Mouse (Mus musculus) gastrocnemius, postnatal 25 days (tissue): ENCODE data around the gene 3425401B19Rik. TPM values are rescaled to one million over a fixed set of nuclear protein-coding genes. Genes with fewer than 3 reads are reported as not detected.
A peak's percentile ranks its signal among the peaks of the same experiment; 100 is the strongest.

Experiments
- DNase-seq: peaks from one replicate; pipeline ENCODE4 v3.0.0; 2022
- total RNA-seq, 2 experiments: library from RNA; stranded (reverse); gene quantifications; 1 replicate in 1 of 2; 2 replicates in 1 of 2; pipeline ENCODE4 v1.2.3; 2021

The 3425401B19Rik gene
- total RNA-seq, 2 experiments from 2014 or later = 269 to 303 TPM

DNA sequence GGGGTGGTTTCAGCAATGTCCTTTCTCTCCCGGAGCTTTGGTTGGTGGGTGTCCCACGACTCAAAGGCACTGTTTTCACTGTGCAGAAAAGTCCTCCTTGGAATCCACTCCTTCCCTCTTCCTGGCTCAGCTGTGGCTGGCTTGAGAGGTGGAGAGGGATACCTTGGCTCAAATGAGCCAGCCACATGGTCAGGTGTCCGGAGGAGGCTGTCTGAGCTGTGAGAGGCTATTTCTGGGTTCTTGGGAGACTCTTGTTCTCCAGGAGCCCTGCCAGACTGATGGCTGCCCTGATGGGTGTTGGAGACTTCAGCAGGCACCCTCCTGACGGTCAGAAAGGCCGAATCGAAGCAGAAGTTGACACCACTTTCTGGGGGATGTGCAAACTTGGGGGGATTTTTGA is 22.0 kb downstream of the 3425401B19Rik start:
- peak; percentile 66 for DNase-seq

DNA sequence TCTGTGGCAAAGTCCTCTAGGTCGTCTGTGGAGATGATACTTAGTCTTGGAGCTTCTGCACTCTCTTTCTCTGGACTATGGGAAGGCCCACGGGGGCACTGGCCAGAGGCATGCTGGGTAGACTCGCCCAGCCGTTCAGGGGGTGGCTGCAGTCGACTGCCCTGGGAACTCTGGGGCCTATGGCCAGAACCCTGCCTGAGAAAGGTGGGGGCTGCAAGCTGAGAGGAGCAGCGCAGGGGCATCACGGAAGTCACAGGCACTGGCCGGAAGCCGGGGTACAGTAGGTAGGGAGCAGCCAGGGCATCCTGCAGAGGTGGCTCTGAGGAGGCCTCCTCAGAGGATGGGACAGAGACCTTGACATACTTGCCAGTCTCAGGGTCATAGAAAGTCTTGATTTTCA is 25.3 kb downstream of the 3425401B19Rik start:
- no peak for DNase-seq

DNA sequence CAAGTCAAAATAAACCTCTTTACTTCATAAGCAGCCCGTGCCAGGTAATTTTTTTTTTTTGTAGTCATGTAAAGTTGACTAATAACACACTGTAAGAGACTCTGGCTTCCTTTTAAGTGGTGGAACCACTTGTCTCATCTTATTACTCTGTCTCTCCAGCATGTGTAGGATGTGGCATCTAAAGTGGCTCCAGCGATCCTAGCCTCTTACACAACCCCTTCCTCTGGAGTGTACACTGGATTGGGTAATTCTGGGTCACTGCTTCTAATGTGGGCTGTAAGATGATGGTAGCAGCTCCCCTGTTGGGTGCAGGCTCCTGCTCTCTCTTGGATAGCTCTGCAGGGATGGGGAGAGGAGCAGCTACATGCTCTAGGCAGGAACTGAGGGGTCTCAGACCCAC is 46.6 kb downstream of the 3425401B19Rik start:
- DNase-seq = no peak

DNA sequence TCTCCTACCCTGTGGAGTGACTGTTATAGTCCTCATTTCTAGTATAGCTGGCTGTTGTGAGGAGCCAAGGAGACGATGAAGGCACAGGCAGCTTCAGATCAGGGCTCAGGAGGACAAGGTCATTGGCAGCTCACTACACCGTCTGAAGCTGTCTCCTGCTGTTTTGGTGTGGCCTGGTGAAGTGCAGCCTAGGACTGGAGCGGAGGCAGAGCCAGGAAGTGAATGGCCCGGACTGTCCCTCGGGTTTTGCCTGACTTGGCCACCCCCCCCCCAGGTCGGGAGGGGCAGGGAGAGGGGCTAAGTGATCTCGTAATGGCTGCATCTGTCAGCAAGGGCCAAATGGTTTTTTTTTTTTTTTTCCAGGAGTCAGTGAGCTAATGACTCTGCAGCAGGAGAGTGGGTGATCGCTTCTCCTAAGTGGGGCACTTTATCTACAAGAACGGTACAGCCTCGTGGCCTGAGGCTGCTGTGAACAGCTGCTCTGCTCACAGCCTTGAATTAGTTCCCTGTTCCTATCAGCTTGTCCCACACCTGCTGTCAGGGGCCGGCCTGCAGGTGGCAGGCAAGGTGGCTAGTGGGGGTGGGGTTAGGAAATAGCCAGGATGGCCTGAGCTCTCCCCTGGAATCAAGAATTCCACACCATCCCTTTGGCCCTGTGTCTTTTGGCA is 50.9 kb downstream of the 3425401B19Rik start:
- no peak for DNase-seq

DNA sequence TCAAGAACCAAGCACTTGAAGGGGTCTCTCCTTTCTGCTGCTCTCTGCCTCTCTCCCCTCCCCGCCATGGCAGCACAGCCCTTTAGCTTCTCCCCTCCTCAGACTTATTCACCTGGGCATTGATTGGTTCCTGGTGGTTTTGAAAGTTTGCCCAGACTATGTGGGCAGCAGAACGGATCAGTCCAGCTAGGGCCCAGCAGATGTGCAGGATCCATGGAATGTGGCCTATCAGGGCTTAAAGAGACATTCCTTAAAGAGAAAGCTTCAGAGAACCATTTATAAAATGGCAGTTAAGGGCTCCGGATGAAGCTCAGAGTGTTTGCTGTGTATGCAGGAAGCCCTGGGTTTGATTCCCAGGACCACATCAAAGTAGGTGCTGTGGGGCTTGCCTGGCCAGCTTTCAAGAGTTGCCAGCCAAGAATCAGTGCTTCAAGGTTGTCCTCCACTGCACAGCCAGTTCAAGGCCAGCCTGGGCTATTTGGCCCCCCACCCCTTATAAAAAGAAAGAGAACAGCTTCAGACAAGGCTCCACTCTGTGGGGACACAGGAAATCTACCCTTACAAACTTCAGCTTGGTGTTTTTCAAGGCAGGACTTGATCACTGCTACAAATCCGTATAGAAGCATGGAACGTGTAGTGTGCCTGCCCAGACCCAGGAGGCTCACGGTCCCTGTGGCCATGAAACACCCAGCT is 52.0 kb downstream of the 3425401B19Rik start:
- DNase-seq = no peak

DNA sequence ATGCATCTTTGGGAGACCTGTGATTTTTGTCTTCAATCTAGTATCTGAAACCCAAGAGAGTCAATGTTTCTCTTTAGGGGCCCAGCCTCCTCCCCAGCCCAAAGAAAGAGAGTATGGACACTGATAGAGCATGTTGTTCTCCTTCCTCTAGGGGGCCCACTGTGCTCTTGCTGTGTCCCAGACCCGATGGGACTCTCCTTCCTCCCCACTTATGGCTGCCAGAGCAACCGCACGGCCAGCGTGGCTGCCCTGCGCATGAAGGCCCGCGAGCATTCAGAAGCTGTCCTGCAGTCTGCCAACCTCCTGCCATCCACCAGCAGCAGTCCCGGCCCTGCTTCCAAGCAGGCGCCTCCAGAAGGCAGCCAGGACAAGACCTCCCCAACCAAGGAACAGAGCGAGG is 56.5 kb downstream of the 3425401B19Rik start:
- DNase-seq = no peak

DNA sequence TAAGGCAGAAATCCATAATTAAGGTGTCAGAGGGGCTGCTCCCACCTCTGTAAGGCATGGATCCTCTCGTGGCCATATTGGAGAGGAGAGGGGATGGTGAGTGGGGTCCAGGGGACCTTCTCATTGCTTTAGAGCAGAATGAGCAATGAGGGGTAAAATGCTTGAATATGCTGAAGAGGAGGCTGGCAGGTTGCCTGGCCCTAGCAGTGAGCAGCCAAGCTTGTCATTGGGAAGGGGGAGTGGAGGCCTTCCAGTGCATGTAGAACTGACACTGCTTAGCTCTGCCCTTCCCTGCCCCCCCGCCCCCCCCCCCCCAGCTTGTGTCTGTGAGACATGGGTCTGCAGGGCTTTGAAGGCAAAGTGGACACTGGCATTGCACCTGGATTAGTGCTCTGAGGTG is 57.8 kb downstream of the 3425401B19Rik start:
- DNase-seq = no peak

DNA sequence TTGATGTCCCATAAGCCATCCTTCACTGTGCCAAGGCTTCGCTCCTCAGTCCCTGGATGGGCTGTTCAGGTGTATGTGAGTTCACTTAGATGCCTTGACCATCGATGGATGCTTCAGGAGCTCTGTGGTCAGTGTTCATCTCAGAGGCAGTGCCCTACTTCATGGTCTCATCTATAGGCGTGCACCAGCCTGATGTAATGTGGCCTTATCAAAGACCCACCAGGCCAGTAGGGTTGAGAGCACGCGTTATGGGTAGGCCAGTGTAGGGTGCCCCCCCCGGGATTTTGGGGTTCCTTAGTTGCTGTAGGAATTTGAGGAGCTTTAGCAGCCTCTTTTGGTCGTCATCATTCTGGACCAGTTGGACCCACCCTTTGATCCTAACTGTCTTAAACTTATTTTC is 60.3 kb downstream of the 3425401B19Rik start:
- no peak for DNase-seq

DNA sequence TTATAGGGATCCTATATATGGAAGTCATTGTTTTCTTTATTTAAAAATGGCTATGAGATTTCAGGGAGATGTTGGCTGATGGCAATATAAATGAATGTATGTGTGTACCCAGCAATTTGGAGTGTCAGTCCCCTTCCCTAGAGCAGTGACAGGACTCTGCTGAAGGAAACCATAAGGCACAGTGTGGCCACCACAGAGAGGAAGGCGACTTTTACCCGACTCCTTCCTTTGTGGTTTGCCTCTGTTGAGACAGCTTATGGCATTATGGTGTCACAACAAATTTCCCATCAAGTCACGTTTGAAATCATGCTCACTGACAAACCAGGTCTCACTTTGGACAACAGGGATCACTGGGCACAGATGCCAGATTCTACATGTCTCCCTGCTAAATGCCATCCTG is 60.8 kb downstream of the 3425401B19Rik start:
- DNase-seq = no peak

DNA sequence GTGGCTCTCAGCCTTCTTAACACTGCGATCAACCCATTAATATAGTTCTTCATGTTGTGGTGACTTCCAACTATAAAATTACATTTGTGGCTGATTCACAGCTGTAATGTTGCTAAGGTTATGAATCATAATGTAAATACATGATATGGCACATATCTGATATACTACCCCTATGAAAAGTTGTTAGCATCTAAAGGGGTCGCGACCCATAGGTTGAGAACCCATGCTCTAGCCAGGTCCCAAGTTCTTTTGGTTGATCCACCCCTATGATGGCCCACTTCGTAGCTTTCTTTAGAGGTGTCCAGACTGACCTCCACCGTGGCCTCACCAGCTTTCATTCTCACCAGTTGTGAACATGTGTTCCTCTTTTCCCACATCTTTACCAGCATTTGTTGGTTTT is 67.8 kb downstream of the 3425401B19Rik start:
- DNase-seq = no peak

DNA sequence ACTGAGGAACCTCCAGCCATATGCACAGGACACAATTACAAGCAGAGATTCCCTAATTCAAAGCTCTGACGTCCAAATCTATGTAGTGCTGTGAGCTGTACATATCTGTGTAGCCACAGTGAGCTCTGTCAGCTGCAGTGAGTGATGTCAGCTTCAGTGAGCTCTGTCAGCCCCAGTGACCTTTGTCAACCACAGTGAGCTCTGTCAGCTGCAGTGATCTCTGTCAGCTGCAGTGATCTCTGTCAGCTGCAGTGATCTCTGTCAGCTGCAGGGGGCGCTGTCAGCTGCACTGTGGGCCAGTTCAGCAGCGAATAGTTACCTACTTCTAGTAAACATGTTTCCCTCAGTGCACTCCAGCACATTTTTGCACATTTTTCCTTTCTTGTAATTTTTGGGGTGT is 75.7 kb downstream of the 3425401B19Rik start:
- no peak for DNase-seq

Other genes starting within 250 kb of the 3425401B19Rik start
- gene Slc18a3, start 220.4 kb downstream of the 3425401B19Rik start, total RNA-seq = not detected
- not detected for gene Chat, start 219.3 kb downstream of the 3425401B19Rik start, total RNA-seq
- 1 to 10 TPM; 3.8 to 4.0 TPM for gene Ercc6, start 171.8 kb downstream of the 3425401B19Rik start, total RNA-seq
- not detected for gene Prrxl1, start 85.9 kb downstream of the 3425401B19Rik start, total RNA-seq
- not detected for gene Tmem273, start 100.7 kb upstream of the 3425401B19Rik start, total RNA-seq
- not detected for gene Fam170b, start 148.7 kb upstream of the 3425401B19Rik start, total RNA-seq
- gene Vstm4, start 171.5 kb upstream of the 3425401B19Rik start, total RNA-seq = 1 to 10 TPM; 2.5 to 3.0 TPM